Mouse (Mus musculus): ENCODE measurements around the gene Coro1a. TPM values are rescaled to one million over a fixed set of nuclear protein-coding genes. Genes with fewer than 3 reads are reported as not detected.

Coro1a gene
- total and polyA plus RNA-seq, 2 experiments from 2014 or later: 118 to 121 TPM

DNA sequence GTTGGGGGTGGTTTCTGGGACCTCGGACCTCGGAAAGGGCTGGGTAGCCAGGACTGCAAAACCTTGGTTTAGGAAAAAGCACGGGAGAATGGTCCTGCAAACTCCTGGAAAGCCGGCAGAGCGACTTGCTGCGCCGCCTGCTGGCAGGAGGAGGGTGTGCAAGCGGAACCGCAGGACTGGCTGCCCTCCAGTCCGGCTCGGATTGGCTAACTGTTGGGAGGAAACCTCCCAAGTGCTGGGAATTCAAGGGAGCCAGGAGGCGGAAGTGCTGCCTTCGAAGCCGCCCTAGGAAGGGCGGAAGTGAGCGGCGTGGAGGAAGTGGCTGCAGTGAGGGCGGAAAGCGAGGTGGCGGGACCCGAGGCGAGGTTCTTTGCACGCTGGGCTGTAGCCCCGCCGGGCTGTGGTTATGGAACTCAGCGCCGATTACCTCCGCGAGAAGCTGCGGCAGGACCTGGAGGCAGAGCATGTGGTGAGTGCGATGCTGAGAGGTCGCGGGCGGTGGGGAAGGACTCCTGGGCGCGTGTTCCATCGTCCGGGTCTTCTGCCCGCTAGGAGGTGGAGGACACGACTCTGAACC lies 11.9 kb downstream of the Coro1a start, which contains the start of gene Slx1b:
TSS of gene Slx1b (minus strand) at position 154 of the 577 bp plus-strand sequence.
- peak within 1 kb of the TSS; percentile 87 for H3K27ac ChIP-seq (ENCODE audit: low read depth, low read length)
- under 1% methylated on average over 40 of the region's 40 CpGs for WGBS
- ATAC-seq (peak; percentile 98), DNase-seq (peak; percentile 98)
- peaks cover 16% of the 10 kb centered on the region for H3K4me1 ChIP-seq (ENCODE audit: insufficient read depth)
- peak within 1 kb of the TSS; percentile 66 for H3K4me3 ChIP-seq (ENCODE audit: low read depth, low read length)
- H3K9ac ChIP-seq: peak within 1 kb of the TSS; percentile 79
- H3K4me2 ChIP-seq (ENCODE audit: low read depth): peak within 1 kb of the TSS; percentile 88
- TF ChIP-seq CTCF (IDR thresholded peaks at IDR 0.05; ENCODE audit: low read depth): peak; percentile 97
- no peaks in the 10 kb centered on the region for H3K27me3 ChIP-seq (ENCODE audit: insufficient read depth, low read length)
- peaks cover 40% of the 10 kb centered on the region for H3K36me3 ChIP-seq (ENCODE audit: insufficient read depth)
- no peaks in the 10 kb centered on the region for H3K9me3 ChIP-seq (ENCODE audit: low read length)

DNA sequence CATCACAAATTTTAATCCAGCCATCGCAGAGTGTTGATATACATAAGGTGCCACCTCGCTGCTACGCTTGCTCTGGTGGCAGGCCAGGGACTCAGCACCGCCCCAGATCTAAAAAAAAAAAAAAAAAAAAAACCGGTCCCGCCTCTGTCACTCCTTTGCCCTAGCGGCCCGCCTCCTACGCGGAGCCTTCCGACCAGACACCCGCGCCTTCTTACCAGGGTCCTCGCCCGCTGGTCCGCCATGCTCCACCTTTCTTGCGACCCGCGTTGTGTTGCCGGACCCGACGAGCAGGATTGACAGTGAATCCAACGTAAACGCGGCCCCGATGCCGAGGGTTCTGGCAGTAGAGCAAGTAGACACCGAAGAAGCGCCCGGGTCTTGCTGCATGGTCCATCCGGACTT lies 12.4 kb downstream of the Coro1a start, which contains the start of gene Bola2:
TSS of gene Bola2 (plus strand) at position 192 of the 402 bp plus-strand sequence.
- Histone ChIP-seq H3K36me3 (ENCODE audit: insufficient read depth) (peaks cover 39% of the 10 kb centered on the region), H3K4me2 (ENCODE audit: low read depth) (peak within 1 kb of the TSS; percentile 88), H3K27me3 (ENCODE audit: insufficient read depth, low read length) (no peaks in the 10 kb centered on the region), H3K9ac (peak within 1 kb of the TSS; percentile 79), H3K4me1 (ENCODE audit: insufficient read depth) (peaks cover 16% of the 10 kb centered on the region), H3K4me3 (ENCODE audit: low read depth, low read length) (peak within 1 kb of the TSS; percentile 66), H3K9me3 (ENCODE audit: low read length) (no peaks in the 10 kb centered on the region), H3K27ac (ENCODE audit: low read depth, low read length) (peak within 1 kb of the TSS; percentile 87)
- DNase-seq: no peak
- WGBS: 0% methylated on average over 31 of the region's 31 CpGs
- no peak for TF ChIP-seq CTCF (IDR thresholded peaks at IDR 0.05; ENCODE audit: low read depth)
- peak; percentile 38 for ATAC-seq

DNA sequence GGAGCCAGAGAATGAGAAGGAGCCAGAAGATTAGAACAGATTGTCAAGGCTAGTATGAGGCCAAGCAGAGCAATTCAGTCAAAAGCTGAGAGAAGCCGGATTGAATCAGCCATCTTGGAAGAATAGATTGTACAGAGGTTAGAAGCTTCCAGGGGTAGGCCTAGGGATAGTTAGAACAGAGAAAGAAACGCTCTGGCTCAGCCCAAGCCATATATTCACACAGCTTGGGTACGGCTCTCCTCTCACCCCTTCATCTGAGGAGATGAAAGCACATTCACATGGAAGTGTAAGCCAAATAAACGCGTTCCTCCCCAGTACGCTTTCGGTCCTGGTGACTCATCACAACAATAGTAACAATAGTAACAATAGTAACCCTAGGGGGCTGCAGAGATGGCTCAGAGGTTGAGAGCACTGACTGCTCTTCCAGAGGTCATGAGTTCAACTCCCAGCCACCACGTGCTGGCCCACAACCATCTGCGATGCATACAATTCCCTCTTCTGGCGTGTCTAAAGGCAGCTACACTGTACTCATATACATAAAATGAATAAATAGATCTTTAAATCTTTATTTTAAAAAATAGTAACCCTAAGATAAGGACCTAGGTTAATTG lies 13.0 kb downstream of the Coro1a start:
- no peak for TF ChIP-seq CTCF (IDR thresholded peaks at IDR 0.05; ENCODE audit: low read depth)
- Histone ChIP-seq H3K27ac (ENCODE audit: low read depth, low read length) (peak overlapping the region; percentile 87), H3K4me3 (ENCODE audit: low read depth, low read length) (peak overlapping the region; percentile 66)

DNA sequence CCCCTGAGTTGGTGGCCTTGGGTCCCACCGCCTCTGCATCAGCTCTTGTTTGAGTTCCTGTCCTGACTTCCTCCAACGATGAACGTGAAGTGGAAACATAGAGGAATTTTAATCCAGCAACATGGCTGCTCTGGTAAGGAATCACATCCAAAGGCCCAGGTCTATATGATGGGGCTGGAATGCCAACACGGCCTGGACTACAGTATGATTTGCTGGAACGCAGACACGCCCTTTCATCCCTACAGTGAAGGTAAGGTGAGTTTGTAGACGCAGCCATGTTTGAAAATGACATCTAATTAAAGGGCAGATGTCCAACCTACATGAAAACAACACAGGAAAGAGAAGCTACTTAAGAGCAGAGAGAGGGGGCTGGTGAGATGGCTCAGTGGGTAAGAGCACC lies 13.8 kb downstream of the Coro1a start:
- Histone ChIP-seq H3K36me3 (ENCODE audit: insufficient read depth) (peaks cover 25% of the 10 kb centered on the region), H3K27ac (ENCODE audit: low read depth, low read length) (no peak overlapping the region), H3K9ac (no peak overlapping the region), H3K4me3 (ENCODE audit: low read depth, low read length) (no peak overlapping the region), H3K4me2 (ENCODE audit: low read depth) (peak overlapping the region; percentile 23; the same call in 1 of the 2 replicates), H3K4me1 (ENCODE audit: insufficient read depth) (peaks cover 16% of the 10 kb centered on the region), H3K27me3 (ENCODE audit: insufficient read depth, low read length) (no peaks in the 10 kb centered on the region), H3K9me3 (ENCODE audit: low read length) (no peaks in the 10 kb centered on the region)
- WGBS: 83% methylated on average over 7 of the region's 7 CpGs
- ATAC-seq (no peak), DNase-seq (no peak)
- TF ChIP-seq CTCF (IDR thresholded peaks at IDR 0.05; ENCODE audit: low read depth): no peak

More for the DNA sequence above, 13.0 kb downstream of the Coro1a start:
- H3K4me1 ChIP-seq (ENCODE audit: insufficient read depth): peaks cover 16% of the 10 kb centered on the region
- DNase-seq: no peak
- ATAC-seq: no peak
- no peaks in the 10 kb centered on the region for H3K9me3 ChIP-seq (ENCODE audit: low read length)
- WGBS: 24% methylated on average over 10 of the region's 10 CpGs
- H3K9ac ChIP-seq: peak overlapping the region; percentile 57
- peak overlapping the region; percentile 58 for H3K4me2 ChIP-seq (ENCODE audit: low read depth)
- H3K36me3 ChIP-seq (ENCODE audit: insufficient read depth): peaks cover 33% of the 10 kb centered on the region
- no peaks in the 10 kb centered on the region for H3K27me3 ChIP-seq (ENCODE audit: insufficient read depth, low read length)

DNA sequence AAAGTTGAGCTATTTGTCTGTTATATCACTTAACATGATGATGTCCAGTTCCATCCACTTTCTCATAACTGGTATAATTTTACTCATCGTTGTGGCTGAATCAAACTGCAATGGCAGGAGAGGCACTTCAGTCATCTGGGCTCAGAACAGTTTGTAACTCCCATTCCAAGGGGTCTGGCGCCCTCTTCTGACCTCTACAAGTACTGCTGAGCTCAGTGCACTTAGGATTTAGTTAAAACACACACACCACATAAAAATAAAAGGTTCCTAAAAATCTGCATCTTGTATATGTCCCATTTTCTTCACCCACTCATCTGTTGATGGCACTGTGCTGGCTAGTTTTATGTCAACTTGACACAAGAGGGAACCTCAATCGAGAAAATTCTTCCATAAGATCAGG lies 14.3 kb downstream of the Coro1a start:
- peaks cover 16% of the 10 kb centered on the region for H3K4me1 ChIP-seq (ENCODE audit: insufficient read depth)
- peaks cover 23% of the 10 kb centered on the region for H3K36me3 ChIP-seq (ENCODE audit: insufficient read depth)
- ATAC-seq (no peak), DNase-seq (peak; percentile 90)
- no peaks in the 10 kb centered on the region for H3K9me3 ChIP-seq (ENCODE audit: low read length)
- 33% methylated on average over 3 of the region's 3 CpGs for WGBS
- H3K27ac ChIP-seq (ENCODE audit: low read depth, low read length): no peak overlapping the region
- no peaks in the 10 kb centered on the region for H3K27me3 ChIP-seq (ENCODE audit: insufficient read depth, low read length)
- TF ChIP-seq CTCF (IDR thresholded peaks at IDR 0.05; ENCODE audit: low read depth): peak; percentile 87
- no peak overlapping the region for H3K4me2 ChIP-seq (ENCODE audit: low read depth)
- H3K4me3 ChIP-seq (ENCODE audit: low read depth, low read length): no peak overlapping the region
- H3K9ac ChIP-seq: no peak overlapping the region

DNA sequence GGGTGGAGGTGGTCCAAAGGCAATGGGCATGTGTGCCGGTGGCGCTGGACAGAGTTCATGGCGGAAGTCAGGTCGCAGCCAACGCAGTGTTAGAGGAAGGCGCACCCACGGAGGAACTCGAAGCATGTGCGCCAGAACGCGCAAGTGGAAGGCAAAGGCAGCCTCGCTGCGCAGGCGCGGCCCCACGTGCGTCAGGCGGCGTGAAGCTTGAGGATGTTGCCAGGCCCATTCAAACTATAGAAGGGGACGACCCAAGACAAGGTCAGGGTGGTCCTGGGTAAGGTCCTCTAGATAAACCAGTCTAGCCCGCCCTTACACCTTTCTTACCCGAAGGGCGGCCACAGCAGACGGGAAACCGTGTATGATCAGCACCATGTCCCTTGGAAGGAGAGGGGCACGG lies 15.2 kb downstream of the Coro1a start:
- no peak overlapping the region for H3K4me3 ChIP-seq (ENCODE audit: low read depth, low read length)
- no peak for ATAC-seq
- H3K36me3 ChIP-seq (ENCODE audit: insufficient read depth): peaks cover 17% of the 10 kb centered on the region
- H3K27ac ChIP-seq (ENCODE audit: low read depth, low read length): no peak overlapping the region
- no peak for DNase-seq
- WGBS: 95% methylated on average over 26 of the region's 26 CpGs
- no peak for TF ChIP-seq CTCF (IDR thresholded peaks at IDR 0.05; ENCODE audit: low read depth)
- H3K9me3 ChIP-seq (ENCODE audit: low read length): no peaks in the 10 kb centered on the region
- H3K4me2 ChIP-seq (ENCODE audit: low read depth): no peak overlapping the region
- no peak overlapping the region for H3K9ac ChIP-seq
- H3K4me1 ChIP-seq (ENCODE audit: insufficient read depth): peaks cover 16% of the 10 kb centered on the region
- no peaks in the 10 kb centered on the region for H3K27me3 ChIP-seq (ENCODE audit: insufficient read depth, low read length)

DNA sequence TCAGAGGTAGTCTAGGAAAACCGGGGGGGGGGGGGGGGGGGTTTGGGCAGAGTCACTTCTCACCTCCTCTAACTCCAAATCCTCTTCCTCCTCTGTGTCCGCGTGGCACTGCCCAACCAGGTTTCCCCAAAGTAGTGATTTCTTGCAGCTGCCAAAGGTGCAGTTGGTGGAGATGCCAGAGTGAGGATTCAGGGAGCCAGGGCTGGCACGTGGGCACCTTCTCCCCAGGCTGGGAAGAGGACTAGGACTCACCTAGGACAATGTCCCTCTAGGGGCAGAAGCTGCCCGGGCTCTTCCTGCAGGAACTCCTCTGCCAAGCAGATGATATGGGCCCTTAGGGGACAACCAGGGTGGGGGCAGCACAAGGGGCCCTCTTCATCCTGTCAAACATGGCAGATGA lies 15.9 kb downstream of the Coro1a start:
- H3K9me3 ChIP-seq (ENCODE audit: low read length): no peaks in the 10 kb centered on the region
- H3K4me2 ChIP-seq (ENCODE audit: low read depth): no peak overlapping the region
- DNase-seq (no peak), ATAC-seq (no peak)
- no peak for TF ChIP-seq CTCF (IDR thresholded peaks at IDR 0.05; ENCODE audit: low read depth)
- H3K4me1 ChIP-seq (ENCODE audit: insufficient read depth): peaks cover 12% of the 10 kb centered on the region
- no peak overlapping the region for H3K4me3 ChIP-seq (ENCODE audit: low read depth, low read length)
- peaks cover 17% of the 10 kb centered on the region for H3K36me3 ChIP-seq (ENCODE audit: insufficient read depth)
- H3K27ac ChIP-seq (ENCODE audit: low read depth, low read length): no peak overlapping the region
- H3K27me3 ChIP-seq (ENCODE audit: insufficient read depth, low read length): no peaks in the 10 kb centered on the region
- H3K9ac ChIP-seq: no peak overlapping the region
- 87% methylated on average over 5 of the region's 5 CpGs for WGBS
